Mouse (Mus musculus): ENCODE data around the gene Gm10570.

The Gm10570 gene

GRCm38 (mm10) chr4:130273698-130274345 lies 34.7 kb downstream of the Gm10570 start:
- DNase-seq (ENCODE audit: low read depth, low spot score): no peak

DNA sequence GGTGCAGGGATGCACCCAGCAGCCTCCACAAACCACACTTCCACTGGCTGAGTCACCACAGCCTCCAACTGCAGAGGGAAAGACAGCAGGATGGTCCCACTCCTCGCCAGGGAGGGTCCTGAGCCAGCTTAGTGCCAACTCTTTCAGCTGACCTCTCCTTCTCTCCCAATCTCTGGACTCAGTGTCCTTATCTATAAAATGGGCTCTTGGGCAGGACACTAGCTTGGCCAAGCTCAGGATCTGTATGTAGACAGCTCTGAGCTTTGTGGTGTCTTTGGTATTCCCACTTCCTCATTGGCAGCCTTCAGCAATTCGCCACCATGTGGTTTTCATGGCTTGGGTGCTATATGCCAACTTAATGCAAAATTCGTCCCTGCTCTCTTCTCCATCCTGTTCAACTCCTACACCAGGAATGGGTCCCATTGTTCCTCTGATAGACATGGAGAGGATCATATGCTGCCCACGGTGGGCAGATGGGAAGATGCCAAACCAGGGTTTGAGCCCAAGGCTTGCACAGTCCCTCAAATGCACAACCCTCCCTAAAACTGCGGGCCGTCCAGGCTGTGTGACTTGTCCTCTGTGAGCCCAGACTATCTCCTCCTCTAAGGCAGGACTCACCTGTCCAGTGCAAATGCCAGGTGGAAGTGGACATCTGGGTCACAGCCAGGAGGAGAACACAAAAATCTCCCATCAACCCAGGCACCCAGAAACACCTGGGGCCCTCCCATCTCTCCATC lies 37.7 kb downstream of the Gm10570 start:
- no peak for DNase-seq (ENCODE audit: low read depth, low spot score)

GRCm38 (mm10) chr4:130270089-130270488 lies 38.4 kb downstream of the Gm10570 start:
- no peak for DNase-seq (ENCODE audit: low read depth, low spot score)

GRCm38 (mm10) chr4:130268736-130269135 lies 39.7 kb downstream of the Gm10570 start:
- no peak for DNase-seq (ENCODE audit: low read depth, low spot score)

DNA sequence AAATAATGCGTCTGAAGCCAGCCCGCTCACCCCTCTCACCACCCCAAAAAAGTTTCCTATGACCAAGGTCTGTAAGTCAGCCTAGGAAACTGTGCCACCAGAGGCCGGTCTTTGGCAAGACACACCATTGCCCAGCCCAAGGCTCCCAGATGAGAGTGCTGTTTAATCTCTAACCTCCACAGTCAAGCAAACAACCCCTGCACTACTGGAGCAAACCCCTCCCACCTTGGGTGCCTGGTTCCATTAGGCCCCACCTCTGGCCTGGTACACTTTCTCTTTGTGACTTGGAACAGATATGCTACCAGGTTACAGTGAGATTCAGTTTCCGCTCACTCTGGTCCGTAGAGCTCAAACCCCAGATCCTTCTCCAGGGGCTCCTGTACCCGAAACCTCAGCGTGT lies 41.4 kb downstream of the Gm10570 start:
- no peak for DNase-seq (ENCODE audit: low read depth, low spot score)

GRCm38 (mm10) chr4:130266601-130267000 lies 41.9 kb downstream of the Gm10570 start:
- no peak for DNase-seq (ENCODE audit: low read depth, low spot score)

DNA sequence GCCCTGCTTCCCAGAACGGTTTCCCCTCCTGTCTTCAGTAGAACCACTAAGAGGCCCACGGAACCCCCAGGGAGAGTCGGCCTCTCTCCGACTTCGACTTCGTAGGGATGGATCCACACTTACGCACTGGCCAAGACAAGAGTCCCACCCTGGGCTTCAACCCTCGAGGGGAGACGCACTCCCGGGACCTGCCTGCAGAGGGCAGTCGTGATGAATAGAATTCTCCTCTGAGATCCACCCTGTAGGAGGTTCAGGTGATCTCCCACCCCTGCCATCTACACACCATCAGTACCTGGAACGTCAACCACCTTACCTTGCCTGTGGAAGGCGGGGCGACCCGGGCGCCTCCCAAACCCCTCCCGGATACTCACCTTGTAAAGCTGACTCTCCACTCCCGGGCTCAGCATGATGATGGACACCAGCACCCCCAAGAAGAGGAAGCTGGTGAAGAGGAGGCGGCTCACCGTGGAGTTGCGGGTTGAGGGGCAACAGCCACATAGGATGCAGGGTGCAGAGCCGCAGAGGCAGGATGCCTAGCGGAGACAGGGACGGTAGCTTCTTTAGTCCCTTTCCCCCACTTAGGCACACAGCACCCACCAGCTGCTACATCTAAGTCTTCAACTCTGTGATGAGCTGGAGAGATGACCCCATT lies 43.6 kb downstream of the Gm10570 start:
- DNase-seq (ENCODE audit: low read depth, low spot score): peak; percentile 60

DNA sequence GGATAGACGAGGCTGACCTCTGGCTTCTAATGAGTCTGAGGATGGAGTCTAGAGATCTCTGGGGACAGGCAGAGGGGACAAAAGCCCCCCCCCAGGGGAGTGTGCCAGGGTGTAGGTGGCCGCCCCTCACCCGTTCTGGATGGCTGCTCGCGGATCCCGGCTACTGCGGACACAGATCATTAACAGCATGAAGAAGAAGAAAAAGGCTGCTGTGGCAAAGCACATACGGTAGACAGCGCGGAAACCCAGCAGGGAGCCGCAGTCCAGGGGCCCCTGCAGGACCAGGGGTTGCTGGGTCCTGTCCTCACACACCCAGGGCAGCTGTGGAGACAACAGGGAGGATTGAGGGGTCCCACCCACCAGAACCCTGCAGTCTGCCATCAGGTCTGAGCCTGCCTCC lies 44.3 kb downstream of the Gm10570 start:
- no peak for DNase-seq (ENCODE audit: low read depth, low spot score)

- DNase-seq (ENCODE audit: low read depth, low spot score): peak; percentile 49
These were observed 48.1 kb downstream of the Gm10570 start for GRCm38 (mm10) chr4:130260406-130260805.
